Mouse (Mus musculus): ENCODE measurements around the gene Carhsp1.

The Carhsp1 gene

GRCm38 (mm10) chr16:8671551-8672349 is at the start of gene Carhsp1:
TSS of gene Carhsp1 (minus strand) at chr16:8672155.
- DNase-seq = peak; percentile 98

- DNase-seq = no peak
Observed at GRCm38 (mm10) chr16:8720447-8720846, 48.5 kb upstream of the Carhsp1 start.

GRCm38 (mm10) chr16:8717744-8718143 is 45.8 kb upstream of the Carhsp1 start:
- no peak for DNase-seq

- DNase-seq = no peak
Observed at GRCm38 (mm10) chr16:8716300-8716699, 44.3 kb upstream of the Carhsp1 start.

GRCm38 (mm10) chr16:8715513-8716080 is 43.6 kb upstream of the Carhsp1 start:
- DNase-seq = peak; percentile 46

DNA sequence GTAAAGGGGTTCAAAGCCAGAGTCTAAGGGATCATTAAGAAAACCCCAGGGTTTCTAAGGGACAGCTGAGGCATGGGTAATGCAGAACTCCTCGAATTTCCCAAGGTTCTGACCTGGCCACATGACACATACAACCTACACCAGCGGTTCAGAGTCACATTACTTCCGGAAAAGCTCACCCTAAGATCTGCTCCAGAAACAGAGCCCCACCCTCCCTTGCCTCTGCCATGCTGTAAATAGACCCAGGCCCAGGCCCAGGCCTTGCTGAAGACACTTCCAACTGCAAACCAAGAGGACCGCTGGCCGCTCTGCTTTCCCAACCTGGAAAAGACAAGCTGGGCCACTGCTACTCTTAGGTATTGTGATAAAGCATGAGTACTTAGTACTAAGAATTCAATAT is 42.9 kb upstream of the Carhsp1 start:
- DNase-seq = no peak

GRCm38 (mm10) chr16:8711998-8712397 is 40.0 kb upstream of the Carhsp1 start:
- no peak for DNase-seq

GRCm38 (mm10) chr16:8700586-8700985 is 28.6 kb upstream of the Carhsp1 start:
- peak; percentile 90 for DNase-seq

- no peak for DNase-seq
Observed at GRCm38 (mm10) chr16:8699556-8699955, 27.6 kb upstream of the Carhsp1 start.

DNA sequence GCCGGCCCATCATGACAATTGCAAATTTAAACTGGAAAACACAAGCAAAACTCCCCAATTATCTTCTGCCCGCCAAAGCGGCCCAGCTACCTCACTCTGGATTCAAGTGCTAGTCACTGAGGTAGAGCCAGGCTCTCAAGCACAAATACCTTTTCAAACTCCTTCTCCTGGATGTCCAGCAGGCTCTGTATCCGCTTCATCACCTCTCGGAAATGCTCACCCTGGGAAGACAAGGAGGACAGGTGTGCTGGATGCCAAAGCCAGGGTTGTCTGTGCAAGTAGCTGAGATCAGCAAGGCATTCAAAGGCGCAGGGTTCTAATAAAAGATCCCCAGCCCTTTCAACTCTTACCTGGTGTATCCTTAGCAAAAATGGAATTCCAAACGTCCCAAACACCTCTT is 19.3 kb upstream of the Carhsp1 start:
- no peak for DNase-seq

- peak; percentile 56 for DNase-seq
Observed at GRCm38 (mm10) chr16:8689979-8690656, 18.2 kb upstream of the Carhsp1 start.

- DNase-seq = no peak
Observed at GRCm38 (mm10) chr16:8687559-8688112, 15.7 kb upstream of the Carhsp1 start.

GRCm38 (mm10) chr16:8686871-8687535 is 15.0 kb upstream of the Carhsp1 start:
- no peak for DNase-seq

DNA sequence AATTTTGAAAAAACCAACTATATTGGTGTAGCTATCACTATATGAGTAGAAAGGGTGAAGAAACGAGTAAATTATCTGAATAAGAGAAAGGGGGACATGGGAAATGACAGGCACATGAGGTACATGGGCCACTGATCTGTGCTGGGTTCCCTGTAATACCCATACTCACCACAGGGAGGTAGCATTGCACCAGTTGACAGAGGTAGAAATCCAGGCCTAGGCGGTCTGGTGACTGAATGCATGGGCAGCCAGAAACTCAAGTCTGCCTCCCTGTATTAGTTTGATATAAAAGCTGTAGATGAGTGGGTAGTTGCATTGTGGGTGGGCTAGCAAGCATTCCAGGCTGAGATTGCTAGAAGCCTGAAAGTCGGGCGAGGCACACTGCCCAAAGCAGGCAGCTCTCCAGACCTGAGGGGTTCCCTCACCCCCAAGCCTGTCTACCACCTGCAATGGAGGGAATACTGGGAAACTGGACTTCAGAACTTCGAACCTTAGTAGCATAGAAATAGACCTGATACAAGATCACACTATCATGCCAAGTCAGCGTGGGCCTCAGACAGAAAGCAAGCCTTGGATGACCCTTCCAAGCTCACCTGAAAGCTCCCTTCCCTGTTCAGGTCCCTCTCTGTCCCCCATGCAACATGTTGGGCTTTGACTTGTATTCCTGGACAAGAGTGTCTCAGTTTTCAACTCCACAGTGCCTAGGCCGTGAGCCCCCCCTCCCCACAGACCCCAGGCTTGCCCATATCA is 14.3 kb upstream of the Carhsp1 start:
- DNase-seq = peak; percentile 82

- no peak for DNase-seq
Observed at GRCm38 (mm10) chr16:8685087-8685486, 13.1 kb upstream of the Carhsp1 start.

DNA sequence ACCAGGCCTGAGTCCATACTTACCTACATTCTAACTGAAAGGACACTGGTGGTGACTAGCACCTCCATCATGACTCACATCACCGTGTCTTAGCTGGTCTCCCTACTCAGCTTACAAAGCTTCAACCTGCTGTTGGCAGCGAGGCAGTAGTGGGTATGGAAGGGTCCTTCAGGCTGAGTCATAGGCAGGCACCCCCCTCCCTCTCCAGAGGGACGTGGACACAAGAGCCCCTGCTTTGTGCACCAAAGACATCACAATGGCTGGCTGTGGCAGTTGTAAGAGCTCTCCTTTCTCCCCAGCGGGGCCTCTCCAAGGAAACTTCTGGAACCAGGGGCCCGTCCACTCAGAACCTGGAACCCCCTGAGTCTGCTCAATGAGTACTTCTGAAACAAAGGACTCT is 8.5 kb upstream of the Carhsp1 start, which contains the start of gene Gm5767:
Gene Gm5767 (plus strand): TSS at position 301 of the 400 bp plus-strand sequence.
- DNase-seq = no peak

DNA sequence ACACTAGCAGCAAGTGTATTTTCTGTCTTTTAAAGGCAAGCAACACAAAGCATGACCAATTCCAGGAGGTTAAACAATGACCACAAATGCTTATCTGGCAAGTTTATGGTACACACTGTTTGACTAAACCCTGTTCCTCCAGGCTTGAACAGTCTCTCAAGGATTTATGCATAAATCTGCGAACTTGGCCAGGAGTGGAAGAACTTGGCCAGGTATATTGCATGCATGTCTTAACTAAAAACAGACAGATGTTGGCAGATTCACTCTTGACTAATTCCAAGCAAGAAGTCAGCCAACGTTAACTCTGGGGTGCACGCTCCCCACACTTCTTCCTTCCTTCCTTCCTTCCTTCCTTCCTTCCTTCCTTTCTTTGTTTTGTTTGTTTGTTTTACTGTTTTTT is 7.8 kb upstream of the Carhsp1 start:
- DNase-seq = no peak

- no peak for DNase-seq
Observed at GRCm38 (mm10) chr16:8678676-8679075, 6.7 kb upstream of the Carhsp1 start.

DNA sequence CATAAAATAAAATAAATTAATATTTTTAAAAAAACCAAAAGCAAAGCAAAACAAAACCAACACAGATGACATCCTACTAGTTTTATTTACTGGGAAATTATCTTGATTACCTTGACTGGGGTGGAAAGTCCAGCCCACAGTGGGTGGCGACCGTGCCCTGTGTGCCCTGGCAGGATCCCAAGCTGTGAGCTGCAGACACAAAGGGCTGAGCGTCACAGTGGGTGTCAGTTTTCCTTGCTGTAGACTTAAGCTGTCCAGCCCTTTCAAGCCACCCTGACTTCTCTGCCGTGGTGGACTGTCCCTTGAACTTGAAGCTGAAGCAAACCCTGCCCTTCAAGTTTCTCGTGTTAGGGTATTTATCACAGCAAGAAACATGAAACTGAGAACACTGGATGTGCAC is 6.1 kb upstream of the Carhsp1 start:
- DNase-seq = peak; percentile 53

GRCm38 (mm10) chr16:8676800-8677199 is 4.8 kb upstream of the Carhsp1 start:
- no peak for DNase-seq

GRCm38 (mm10) chr16:8676228-8676627 is 4.3 kb upstream of the Carhsp1 start:
- no peak for DNase-seq

GRCm38 (mm10) chr16:8675559-8675958 is 3.6 kb upstream of the Carhsp1 start:
- no peak for DNase-seq

Measured in kidney, postnatal 14 days (tissue).